Mouse (Mus musculus) ES-Bruce4 (cell line): ENCODE data around the gene Coq8a.

Experiments used
- CTCF ChIP-seq: IDR thresholded peaks from one replicate; pipeline ENCODE4 v1.8.1; 2011; ENCODE audit warnings: low read depth, low read length
- EP300 ChIP-seq: IDR thresholded peaks from 2 replicates; pipeline ENCODE4 v1.6.1; 2011; ENCODE audit warnings: low read depth, low read length; ENCODE audit not compliant: insufficient read depth

- TF ChIP-seq CTCF, result no peak
- TF ChIP-seq EP300, result no peak
These were observed at the start of gene Coq8a for GRCm38 (mm10) chr1:180198959-180199714.
